Mouse (Mus musculus) layer of hippocampus, postnatal 10 days (tissue): ENCODE results near the gene 5730522E02Rik. TPM values are rescaled to one million over a fixed set of nuclear protein-coding genes. Genes with fewer than 3 reads are reported as not detected.

ENCODE experiments used
- DNase-seq, 2 experiments: peaks; one replicate each; pipeline ENCODE4 v3.0.0; 2021; ENCODE audit warnings: low spot score in 2 of 2
- total RNA-seq, 2 experiments: library from RNA; stranded (reverse); gene quantifications; 2 replicates each; pipeline ENCODE4 v1.2.3; 2021

Gene 5730522E02Rik
- total RNA-seq, 2 experiments from 2014 or later, result 13.6 to 19.5 TPM

DNA sequence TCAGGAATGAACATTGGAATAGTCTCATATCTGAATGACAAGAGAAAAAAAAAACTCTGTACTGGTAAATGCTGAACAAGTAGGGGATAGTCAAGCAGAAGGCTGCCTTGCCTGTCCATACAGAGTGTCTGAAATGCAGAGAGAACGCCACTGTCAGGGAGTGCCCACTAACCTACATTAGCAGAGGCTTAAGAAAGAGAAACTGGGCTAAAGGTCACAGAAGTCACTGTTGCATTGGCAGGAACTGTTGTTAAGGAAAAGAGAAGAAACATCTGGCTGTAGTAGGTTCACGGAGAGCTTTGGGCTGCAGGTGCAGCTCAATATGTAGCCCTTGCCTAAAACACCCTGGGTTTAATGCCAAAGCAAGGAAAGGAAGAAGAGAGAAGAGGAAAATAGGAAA, 82.2 kb downstream of the 5730522E02Rik start:
- no peak for DNase-seq

DNA sequence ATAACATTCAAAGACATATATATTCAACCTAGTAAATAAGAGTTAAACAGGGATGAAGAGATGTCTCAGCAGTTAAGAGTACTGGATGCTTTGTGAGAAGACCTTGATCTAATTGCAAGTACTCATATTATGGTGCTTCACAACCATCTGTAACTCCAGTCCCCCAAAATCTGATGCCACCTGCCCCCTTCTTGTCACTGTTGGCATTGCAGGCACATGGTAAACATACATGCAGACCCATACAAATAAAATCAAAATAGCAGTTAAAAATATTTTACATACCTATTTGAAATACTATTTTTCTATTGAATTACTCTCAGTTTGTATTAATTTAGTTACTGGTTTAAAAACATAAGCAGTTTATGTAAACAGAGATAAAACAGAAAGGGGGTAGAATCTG, 84.6 kb downstream of the 5730522E02Rik start:
- no peak for DNase-seq

DNA sequence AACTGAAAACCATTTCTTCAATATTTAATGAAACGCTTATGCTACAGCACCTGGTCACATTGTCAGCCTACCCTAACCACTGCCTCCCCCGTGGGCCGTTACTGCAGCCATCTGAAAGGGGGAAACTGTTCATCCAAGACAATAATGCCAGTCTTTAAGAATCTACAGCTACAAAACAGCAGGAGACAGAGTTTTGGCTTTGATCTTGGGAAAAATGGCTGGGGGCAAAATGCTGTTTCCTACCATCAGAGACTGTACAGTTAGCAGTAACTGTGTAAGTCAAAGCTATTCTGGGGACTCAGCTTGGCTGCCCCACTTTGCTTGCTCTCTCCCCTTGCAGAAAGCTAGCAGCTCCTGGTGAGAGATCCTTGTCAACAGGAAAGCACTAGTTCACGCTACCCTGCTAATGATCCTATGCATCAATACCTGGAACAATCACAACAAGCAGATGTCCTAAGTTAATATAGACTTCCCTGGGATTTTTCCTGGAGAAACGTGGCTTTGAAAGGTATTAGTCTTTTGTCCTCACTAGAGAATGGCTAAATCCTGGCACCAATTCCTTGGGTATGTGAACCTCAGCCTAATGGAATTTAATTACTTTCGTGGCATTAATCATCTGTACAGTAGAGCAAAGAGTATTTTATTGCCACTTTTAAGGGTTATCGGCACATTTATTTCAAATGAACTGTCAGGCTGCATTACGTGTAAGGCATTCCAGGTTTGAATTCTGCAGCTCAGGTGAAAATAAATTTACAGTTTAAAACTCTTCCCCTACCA, 89.6 kb downstream of the 5730522E02Rik start:
- DNase-seq, result no peak

- no peak for DNase-seq
Measured at GRCm38 (mm10) chr11:26117651-26118050, 92.9 kb downstream of the 5730522E02Rik start.

DNA sequence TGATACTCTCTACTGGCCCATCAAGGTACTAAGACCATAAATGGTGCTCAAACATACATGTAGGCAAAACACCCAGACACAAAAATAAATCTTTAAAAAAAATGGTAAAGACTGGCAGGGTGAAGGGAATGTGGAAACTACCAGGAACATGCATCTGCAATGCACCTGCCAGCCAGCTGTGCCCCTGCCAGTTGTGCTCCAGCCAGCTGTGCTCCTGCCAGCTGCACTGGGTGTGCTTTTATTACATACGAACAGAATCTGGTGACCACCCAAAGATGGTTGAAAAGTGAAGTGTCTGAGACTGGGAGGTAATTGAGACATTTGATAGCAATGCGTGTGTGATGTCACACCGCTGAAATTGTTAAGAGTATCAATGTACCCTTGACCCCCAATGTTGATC, 98.4 kb downstream of the 5730522E02Rik start:
- DNase-seq, result no peak

- DNase-seq, result no peak
Measured at GRCm38 (mm10) chr11:26108647-26109046, 101.9 kb downstream of the 5730522E02Rik start.

DNA sequence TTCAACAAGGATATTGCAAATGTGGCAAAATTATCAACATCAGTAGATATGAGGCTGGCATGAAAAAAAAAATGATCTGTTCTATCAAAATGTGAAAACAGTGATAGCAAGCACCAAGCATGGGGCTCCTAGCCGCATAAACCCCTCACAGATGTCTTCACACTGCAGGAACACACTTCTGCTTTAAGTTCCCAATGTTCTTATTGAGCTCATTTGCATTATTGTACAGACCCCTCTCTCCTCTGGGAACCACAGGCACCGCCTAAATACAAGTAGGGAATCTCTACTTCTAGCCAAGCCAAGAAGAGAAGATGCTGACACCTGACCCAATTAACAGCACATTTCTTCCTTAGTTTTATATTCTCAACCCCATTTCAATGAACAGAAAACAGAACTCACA, 105.9 kb downstream of the 5730522E02Rik start:
- DNase-seq, result no peak

DNA sequence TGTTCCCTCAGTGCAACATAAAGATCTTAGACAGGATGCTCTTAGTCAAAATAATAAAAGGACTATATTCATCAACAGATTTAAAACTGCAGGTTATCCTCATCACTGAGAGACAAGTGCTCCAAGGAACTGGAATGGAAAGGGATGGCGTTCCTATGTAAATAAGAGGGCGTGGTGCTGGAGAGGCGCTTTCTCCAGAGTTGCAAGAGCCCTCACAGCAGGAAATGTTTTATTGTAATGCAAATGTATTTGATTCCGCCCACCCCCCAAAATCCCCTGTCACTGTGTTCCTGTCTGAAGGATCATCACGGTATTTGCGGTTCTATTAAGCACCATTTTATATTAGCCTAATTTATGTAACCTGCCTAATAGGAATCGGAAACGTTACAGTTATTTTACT, 106.9 kb downstream of the 5730522E02Rik start:
- DNase-seq, result no peak

DNA sequence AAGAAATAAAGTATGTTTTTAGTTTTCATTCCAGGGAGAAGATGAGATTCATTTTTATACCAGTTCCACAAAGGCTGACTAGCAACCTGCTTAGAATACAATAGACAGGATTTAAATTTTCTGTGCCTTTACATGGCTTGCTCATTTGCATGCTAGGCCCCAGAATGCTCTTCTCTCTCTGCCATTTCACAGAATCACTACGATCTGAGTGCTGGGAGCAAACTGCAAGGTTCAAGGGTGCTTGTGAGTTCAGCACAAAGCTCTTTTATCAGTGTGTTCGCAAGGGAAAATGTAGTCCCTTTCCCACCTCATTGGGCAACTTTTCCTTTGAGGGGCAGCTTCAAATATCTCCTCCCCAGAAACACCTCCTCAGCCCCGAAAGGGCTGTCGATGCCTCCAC, 107.7 kb downstream of the 5730522E02Rik start:
- DNase-seq, result no peak

GRCm38 (mm10) chr11:26100077-26100476, 110.5 kb downstream of the 5730522E02Rik start:
- no peak for DNase-seq

DNA sequence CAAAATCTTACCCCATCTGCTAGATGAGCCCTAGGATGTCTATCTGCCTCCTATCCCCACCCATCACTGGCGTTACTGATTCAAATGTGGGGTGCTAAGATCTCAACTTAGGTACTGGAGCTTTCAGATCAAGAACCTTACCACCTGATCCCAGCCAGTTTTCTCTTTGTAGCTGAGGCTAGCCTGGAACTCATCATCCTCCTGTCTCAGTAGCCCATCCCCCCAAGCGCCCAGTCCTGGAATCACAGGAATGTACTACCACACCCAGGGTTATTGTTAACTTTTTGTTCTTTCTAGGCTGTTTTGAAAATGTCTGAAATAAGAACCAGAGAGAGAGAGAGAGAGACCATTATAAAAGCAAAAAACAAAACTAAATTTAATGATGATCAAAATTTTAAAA, 111.6 kb downstream of the 5730522E02Rik start:
- no peak for DNase-seq

- no peak for DNase-seq
Measured at GRCm38 (mm10) chr11:26096095-26096494, 114.5 kb downstream of the 5730522E02Rik start.

DNA sequence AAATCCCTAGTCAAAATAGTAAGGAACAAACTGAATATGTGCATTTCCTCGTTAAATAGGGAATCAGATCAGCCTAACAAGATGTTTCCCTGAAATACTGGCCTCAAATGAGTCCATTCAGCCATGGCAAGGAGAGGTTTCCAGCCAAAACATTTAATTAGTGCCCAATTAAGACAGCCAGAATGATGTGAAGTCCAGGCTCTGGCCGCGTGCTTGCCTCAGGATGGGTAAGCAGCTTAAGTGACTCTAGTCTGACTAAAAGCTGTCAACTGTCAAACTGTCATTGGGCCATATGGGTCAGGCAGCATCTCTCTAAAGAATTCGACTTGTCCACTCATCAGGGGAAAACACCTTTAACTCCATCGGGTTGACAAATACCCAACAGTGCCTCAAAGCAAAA, 121.6 kb downstream of the 5730522E02Rik start:
- peak in 1 of 2 experiments; percentile 32 for DNase-seq

DNA sequence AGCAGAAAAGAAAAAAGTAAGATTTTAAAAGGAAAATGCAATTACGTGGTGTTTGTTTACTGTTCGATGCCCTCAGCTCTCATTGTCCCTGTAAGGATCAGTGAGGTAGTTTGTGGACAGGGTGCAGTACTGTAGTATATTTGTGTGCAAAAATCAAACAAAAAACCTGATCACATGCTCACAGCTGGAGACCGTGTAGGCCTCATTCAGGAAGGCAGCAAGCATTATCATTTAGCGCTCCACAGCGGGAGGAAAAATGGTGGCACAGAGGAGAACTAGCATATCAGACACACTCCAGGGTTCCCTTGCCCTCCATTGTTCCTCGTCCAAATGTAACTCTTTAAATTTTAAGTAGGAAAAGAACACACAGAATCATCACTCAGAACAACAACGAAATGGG, 123.9 kb downstream of the 5730522E02Rik start:
- DNase-seq, result no peak

GRCm38 (mm10) chr11:26085380-26086035, 125.1 kb downstream of the 5730522E02Rik start:
- DNase-seq, result no peak

DNA sequence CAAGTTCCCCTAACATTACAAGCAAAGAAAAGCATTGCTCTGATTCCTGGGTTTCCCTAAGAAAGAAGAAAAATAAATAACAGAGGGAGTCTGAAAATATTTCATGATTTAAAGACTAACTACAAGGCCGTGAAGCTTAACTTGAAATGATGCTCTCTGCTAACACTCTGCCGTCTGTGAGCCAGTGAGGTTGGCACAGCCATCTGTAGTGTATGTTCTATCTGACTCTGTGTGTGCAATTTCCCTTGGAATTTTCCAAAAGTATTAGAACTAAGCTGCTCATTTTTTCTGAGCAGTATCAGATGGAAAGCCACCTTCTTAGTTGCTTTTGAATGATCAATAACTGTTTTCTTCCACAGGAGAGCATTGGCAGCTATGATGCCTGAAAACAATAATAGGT, 134.2 kb downstream of the 5730522E02Rik start:
- no peak for DNase-seq

GRCm38 (mm10) chr11:26075536-26075935, 135.0 kb downstream of the 5730522E02Rik start:
- DNase-seq, result no peak

DNA sequence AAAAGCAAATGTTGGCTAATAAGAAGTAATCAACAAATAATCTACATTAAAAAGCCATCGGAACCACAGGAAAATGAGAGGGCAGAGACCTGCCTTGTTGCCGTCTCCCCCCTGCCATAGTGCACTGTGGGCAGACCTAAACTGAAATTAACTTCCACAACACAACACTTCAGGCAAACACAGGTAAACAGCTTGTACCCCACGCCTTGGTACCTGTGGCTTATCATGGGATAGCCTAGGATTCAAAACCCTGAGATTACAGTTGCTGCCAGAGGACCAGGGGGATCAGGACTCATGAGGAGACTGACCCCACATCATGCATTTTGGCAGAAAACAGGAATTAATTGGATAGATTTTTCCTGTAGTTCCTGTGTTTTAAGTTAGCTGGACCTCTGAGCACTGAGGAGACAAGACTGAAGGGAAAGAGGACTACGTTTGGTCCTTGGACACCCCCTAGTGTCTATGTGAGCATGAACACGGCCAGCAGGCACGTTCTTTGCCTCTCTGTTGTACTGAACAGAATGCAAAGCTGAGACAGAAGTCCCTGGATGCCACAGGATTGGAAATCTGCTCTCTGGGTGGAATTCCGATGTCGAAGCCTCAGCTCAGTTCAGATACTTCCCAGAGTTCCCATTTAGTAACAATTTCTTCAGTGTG, 136.8 kb downstream of the 5730522E02Rik start:
- DNase-seq, result peak; percentile 65 to 76

DNA sequence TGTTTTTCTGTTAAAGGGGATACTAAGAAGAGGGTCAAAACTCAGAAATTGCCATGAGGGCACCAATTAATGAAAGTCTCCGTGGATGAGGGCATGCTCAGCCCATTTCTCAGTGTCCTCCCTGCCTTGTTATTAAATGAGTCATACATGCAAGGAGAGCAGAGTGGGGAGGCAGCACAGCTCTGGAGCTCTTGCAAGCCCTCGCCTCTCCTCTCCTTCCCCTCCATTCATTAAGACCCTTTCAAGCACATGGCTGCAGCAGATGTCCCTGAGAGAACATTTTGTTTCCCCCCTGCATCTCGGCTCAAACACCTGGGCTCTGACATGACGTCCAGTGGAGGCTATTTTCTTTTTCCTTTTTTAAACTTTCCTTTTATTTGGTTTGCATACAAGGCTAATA, 138.5 kb downstream of the 5730522E02Rik start:
- DNase-seq, result no peak

DNA sequence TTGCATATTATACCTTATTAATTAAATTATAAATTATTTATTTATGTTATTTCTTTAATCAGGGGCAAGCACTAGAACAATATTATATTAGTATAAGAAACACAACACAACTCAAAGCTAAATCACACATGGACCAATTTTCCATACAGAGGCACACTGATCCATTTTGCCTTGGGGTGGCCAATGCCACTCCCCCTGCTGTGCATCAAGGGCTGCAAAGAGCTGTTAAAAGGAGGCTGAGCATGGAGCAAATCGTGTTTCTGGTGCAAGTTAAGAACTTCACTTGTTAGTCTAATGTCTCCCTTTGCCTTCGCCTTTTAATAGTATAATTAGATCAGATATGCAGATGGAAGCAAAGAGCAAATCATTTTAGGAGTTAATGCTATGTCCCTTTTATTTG, 147.3 kb downstream of the 5730522E02Rik start:
- DNase-seq, result no peak

DNA sequence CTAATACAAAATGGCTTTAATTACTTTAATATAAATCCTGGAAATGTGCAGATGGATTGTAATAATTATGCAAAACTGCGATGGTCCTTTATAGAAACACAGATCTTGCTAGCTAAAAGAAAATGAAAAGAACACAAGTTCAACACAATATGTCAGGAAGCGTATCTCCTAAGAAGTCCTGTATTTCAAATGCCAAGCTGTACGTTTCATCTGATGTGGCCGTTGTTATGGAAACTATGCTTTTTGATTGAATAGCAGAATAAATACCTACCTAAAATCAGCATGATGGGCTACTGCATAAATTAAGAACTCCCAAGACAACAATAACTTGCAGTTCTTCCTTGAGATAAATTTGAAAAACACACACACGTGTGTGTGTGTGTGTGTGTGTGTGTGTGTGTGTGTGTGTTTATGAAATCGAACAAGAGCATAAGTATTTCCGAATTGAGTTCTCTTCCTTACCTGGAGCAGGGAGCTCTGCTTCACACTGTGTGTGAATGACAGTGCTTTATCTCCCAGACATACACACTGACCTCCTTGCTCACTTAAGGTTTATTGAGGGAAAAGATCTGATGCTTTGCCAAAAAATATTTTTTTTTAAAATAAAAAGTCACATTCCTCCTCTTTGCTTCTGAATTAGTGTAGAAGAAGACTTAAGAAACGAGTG, 149.0 kb downstream of the 5730522E02Rik start:
- no peak for DNase-seq

GRCm38 (mm10) chr11:26013527-26013926, 197.0 kb downstream of the 5730522E02Rik start:
- DNase-seq, result no peak
